Mouse (Mus musculus) thymus, postnatal 36 days (tissue): Measurements from ENCODE around the gene Arid3c.
A peak's percentile ranks its signal among the peaks of the same experiment; 100 is the strongest.

Experiments
- DNase-seq, 2 experiments: peaks; one replicate each; pipeline ENCODE4 v3.0.0; 2022; ENCODE audit warnings: mixed read lengths in 2 of 2

Gene Arid3c

DNA sequence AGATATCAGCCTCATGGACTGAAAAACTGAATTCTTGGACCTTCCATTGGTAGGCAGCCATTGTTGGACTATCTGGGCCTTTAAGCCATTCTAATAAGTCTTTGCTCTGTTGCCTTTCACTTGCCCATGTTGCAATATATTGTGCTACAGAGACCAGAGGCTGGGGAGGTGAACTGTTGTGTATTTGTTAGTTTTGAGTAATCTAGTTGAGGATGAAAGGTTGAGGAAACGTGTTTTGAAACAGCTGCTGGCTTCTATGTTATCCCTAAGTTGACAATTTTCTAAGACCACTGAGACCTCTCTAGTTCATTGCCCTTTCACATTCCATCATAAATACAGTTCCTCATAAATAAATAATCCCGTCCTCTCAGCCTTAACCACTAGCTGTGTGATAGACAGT lies 13.2 kb upstream of the Arid3c start:
- no peak for DNase-seq

- peak; percentile 93 to 94 for DNase-seq
These were observed 10.2 kb upstream of the Arid3c start for GRCm38 (mm10) chr4:41741158-41741560.

DNA sequence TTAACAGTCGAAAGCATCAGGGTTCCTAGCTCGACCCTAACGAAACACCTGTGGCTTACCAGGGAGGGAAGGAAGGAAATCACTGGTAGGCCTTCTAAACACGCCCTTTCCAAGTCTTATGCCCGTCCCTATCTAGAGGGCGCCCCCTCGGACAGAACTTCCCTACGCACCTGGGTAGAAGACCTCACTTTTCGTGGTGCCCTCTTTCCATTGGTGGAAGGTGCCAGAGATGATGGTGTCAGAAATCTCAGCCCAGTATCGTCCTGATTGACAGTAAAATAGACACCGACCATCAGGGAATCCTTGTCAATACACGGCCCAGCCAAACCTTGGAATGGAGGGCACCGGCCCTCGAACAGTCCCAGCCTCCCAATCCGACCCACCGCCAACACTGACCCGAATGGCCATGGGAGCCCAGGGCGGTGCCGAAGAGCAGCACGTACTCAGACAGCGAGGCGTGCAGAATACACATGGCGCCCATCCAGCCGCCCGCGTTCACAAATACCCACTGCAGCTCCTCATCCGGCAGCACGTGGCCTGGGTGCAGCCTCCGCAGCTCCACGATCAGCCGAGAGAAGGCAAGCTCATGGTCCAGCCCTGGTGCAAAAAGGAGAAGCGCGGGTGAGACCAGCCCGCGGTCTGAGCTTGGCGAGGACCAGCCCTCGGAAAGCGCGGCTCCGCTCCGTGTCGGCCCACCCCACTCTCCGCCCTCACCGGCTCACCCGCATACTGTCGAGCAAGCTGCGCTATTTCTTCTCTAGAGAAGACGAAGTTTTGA lies 9.6 kb upstream of the Arid3c start:
- DNase-seq = peak; percentile 37 to 49

- no peak for DNase-seq
These were observed 8.3 kb upstream of the Arid3c start for GRCm38 (mm10) chr4:41739260-41739659.

- DNase-seq = no peak
These were observed 7.3 kb upstream of the Arid3c start for GRCm38 (mm10) chr4:41738256-41738603.

DNA sequence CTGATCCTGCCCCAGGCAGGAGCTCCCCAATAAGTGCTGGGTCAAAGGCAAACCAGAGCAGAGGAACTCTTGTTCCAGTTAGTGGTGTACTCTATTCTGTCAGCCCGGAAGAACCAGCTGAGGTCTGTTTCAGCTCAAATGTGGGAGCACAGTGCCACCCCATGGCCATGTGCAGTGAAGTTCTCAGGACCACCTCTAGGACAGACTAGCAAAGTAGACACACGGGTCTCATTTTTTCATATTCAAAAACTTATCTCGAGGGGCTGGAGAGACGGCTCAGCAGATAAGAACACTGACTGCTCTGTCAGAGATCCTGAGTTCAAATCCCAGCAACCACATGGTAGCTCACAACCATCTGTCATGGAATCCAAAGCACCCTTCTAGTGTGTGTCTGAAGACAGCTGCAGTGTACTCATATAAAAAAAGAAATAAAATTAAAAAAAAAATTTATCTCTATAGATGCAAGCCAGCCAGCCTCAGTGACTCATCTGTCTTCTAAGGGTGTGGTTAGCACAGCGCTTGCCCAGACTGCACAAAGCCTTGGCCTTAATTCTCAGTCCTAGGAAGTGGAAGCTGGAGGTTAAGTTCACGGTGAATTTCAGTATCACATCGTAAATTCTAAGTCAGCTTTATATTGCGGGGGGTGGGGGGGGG lies 6.8 kb upstream of the Arid3c start:
- DNase-seq = peak; percentile 76 to 80

GRCm38 (mm10) chr4:41726826-41727621 lies 3.9 kb downstream of the Arid3c start:
- no peak for DNase-seq

DNA sequence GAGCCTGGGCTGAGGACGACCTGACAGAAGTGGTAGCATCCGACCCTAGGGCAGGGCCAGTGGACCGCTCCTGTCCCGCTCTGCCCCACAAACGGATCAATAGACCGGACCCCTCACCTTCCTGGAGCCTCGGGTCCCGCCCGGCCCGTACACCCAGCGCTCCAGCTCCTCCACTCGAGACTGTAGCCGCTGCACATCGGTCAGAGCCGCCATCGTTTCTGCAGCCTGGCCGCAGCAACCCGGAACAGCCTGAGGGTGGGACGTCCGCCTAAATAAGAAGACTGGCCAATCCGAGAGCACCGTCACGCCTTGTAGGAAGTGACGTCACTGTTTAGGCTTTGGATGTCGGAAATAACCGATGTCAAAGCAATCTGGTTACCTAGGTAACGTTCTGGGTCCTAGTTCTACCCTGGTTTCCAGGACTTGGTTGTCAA lies 8.0 kb downstream of the Arid3c start, which contains the start of gene Dctn3:
Gene Dctn3, minus strand, starts transcription at position 253 of the 434 bp plus-strand sequence.
- peak; percentile 76 to 84 for DNase-seq

DNA sequence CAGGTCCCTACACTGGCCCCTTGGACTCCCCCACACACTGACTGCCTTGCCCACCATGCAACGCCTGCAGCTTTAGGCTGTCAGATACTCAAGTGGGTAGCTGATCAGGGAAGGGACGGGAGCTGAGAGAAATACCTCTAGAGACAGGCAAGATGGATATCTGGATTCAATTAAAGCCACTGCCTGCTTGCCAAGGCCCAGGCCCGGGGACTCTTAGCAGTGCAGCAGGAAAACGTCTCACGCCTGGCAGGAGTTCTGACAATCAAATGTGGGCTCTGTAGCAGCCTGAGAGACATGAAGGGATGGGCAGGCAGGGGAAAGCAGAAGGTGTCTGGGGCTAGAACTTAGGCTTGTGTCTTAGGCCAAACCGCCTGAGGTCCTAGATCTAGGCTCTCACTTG lies 14.1 kb downstream of the Arid3c start:
- DNase-seq = no peak

DNA sequence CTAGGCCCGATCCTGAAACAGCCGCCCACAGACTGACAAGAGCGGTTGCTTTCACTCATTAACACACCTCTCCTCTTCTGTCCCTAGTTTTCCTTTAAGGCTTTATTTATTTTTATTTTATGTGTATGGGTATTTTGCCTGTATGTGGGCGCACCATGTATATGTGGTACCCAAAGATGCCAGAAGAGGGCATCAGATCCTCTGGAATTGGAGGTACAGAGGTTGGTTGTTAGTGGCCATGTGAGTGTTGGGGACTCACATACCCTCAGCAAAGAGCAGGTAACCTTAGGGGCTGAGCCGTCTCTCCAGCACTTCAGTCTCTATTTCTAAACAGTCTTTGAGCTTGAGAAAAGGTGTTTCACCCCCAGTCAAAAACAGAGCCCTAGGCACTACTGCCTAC lies 15.3 kb downstream of the Arid3c start:
- peak in 1 of 2 experiments; percentile 42 for DNase-seq

DNA sequence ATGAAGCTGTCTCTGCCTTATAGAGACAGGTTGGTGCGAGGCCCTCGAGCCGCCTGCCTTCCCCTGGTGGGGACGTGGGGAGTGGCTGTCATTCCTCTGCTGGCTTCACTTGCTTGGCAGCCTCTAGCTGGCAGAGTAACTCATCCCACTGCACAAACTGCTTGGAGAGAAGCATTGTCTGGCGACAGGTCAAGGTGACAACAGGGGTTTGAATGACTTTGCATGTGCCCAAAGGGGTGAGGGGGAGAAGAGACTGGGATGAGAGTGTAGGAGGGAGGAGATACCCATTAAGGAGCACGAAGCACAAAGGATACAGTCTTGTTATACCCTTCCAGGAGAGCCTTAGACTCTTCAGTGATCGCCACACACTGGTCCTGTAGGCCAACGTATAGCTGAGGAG lies 15.9 kb downstream of the Arid3c start:
- DNase-seq = no peak

DNA sequence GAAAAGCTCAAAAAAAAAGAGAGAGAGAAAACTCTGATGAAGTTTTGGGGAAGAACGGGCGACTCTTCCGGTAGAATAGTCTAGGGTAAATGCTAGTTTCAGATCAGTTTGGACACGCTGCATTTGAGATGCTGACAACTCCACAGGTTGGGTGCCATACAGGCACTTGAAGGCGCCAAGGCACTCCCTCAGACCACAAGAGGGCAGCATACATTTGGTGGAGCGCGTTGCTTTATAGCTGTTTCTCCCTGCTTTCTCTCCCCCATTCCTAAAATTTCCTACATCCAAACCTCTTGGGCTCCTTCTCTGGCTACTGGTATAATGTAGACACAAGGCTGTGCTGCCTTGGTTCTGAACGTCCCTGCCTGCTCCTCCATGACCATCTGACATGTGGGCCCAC lies 16.7 kb downstream of the Arid3c start:
- DNase-seq = peak; percentile 38 to 41

GRCm38 (mm10) chr4:41713197-41714067 lies 17.5 kb downstream of the Arid3c start, which contains the start of gene Rpp25l:
Gene Rpp25l (minus strand): TSS chr4:41713534.
- peak; percentile 82 to 88 for DNase-seq

GRCm38 (mm10) chr4:41712421-41713196 lies 18.3 kb downstream of the Arid3c start:
- no peak for DNase-seq

DNA sequence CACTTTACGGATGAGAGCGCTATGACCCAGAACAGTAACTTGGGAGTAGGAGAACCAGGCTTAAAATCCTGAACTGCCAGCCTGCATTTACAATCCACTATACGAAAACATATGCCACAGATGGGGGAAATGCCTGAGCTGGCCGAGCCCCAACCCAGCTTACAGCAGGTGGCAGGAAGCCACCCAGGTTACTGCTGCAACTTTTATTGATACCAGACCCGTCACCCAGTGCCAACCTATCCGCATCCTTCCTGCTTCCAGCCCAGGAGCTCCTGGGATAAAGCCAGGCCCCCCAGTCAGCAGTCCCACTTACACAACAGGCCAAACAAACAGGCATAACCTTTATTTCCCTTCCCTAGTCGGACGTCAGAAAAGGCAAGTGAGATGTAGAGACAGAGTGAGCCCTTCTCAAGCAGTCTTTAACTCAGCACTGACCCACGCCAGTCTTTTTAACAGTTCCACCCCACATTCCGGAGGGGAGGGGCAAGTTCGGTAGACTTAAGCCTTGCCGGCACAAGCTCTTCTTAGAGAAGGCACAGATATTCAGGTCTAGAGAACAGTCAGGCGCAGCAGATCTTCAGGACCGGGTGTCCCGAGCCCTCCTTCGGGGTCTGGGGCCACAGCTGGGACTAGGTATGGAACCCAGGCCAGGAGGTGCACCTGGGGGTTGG lies 19.1 kb downstream of the Arid3c start:
- DNase-seq = no peak

DNA sequence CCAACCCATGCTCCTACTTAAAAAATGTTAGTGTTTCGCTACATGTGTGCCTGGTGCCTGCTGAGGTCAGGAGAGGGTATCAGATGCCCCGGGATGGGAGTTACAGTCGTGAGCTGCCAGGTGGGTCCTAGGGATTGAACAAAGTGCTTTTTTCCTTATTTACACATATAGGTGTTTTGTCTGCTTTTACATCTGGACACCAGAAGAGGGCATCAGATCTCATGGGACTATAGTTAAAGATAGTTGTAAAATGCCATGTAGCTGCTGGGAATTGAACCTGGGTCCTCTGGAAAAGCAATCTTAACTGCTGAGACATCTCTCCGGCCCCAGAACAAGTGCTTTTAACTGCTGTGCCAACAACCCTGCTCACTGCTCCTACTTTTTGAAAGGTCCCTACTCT lies 20.7 kb downstream of the Arid3c start:
- DNase-seq = no peak

- no peak for DNase-seq
These were observed 22.7 kb downstream of the Arid3c start for GRCm38 (mm10) chr4:41708192-41708745.

- DNase-seq = peak; percentile 73 to 76
These were observed 23.9 kb downstream of the Arid3c start for GRCm38 (mm10) chr4:41707011-41707535.

DNA sequence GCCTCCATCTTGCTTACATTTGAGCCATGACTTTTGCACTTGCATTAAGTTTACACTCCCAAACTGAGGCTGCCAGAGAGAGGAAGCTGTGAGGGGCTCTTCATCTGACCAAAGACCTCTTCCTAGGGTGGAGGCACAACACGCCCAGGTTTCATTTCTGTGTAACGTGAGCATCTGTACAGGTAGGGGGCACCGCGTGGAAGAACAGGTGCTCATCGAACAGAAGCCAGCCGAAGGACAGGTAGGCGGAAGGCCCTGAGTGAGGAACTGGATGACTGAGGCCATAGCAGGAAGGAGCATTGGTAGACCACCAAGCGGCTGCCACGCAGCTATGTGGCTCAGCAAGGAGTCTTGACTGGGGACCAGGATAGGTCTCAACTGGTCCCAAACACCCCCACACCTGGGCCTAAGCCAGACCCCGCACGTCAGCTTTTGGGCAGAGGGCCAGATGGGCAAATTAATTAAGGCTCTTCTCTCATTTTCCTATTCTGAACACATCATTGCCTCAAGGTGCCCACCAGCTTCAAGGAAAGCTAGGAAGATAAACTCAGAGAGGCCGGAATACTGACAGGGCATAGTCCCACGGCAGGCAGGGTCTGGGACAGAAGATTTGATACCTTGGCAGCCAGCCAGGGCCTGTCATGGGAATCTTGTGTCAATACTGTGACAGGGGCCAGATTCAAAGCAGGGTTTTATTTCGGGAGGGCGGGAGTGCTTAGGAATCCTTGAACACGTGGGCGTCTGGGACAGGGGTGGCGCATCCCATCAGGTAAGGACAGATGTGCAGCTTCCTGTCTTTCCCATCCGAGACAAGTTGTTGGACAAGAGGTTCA lies 24.8 kb downstream of the Arid3c start:
- DNase-seq = no peak
